Mouse (Mus musculus) liver, embryonic 14.5 days (tissue): Measurements from ENCODE around the gene Mad1l1.

Source experiments
- CTCF ChIP-seq: IDR thresholded peaks from 2 replicates; pipeline ENCODE4 v1.5.1; 2016; ENCODE audit warnings: antibody characterized with exemption, low read depth, control low read depth
- EP300 ChIP-seq: IDR thresholded peaks from 2 replicates; pipeline ENCODE4 v1.6.1; 2016; ENCODE audit warnings: antibody characterized with exemption, low read depth

DNA sequence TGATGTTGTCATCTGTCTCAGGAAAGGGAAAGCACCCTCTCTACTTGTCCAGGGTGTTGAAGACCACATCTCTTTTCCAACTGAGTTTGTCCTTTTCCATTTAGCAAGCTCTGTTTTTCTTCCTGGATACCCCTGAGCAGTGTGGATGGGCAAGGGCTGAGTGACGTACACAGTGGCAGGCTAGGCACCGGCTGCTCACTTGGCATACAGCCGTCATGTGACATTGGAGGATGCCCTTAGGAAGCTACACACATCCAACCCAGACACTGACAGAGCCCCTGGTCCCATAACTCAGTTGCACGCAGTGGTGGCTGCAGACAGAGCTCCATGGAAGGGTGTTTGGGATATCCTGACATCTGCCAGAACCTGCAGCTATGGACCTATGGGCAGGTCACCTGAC is 295.0 kb downstream of the Mad1l1 start:
- no peak for TF ChIP-seq CTCF
- no peak for TF ChIP-seq EP300
